Mouse (Mus musculus) CH12.LX (cell line): ENCODE measurements around the gene C2. TPM values are rescaled to one million over a fixed set of nuclear protein-coding genes. Genes with fewer than 3 reads are reported as not detected.

Source experiments
- DNase-seq: peaks from one replicate; pipeline ENCODE4 v3.0.0-alpha.2; 2013; ENCODE audit errors: extremely low read depth
- H3K27ac ChIP-seq: 2 replicates; pipeline ENCODE4 v1.5.1; 2012; ENCODE audit warnings: low read depth, mild to moderate bottlenecking, control low read depth, moderate library complexity; ENCODE audit not compliant: insufficient read depth
- H3K27me3 ChIP-seq: replicated peaks from 2 replicates; pipeline ENCODE3; 2012; ENCODE audit warnings: inconsistent platforms
- H3K36me3 ChIP-seq, 2 experiments: replicated peaks in 1 of 2; 2 replicates each; pipeline versions ENCODE3 to v1.6.1; 2012; ENCODE audit warnings: inconsistent platforms in 1 of 2, low read length in 1 of 2, mild to moderate bottlenecking in 1 of 2, mixed read lengths in 1 of 2, moderate library complexity in 1 of 2; ENCODE audit not compliant: control insufficient read depth in 1 of 2, insufficient read depth in 1 of 2
- H3K4me1 ChIP-seq, 2 experiments: 2 replicates each; pipeline ENCODE4 v1.6.1; 2012; ENCODE audit warnings: inconsistent platforms in 1 of 2, moderate library complexity in 1 of 2; ENCODE audit not compliant: insufficient read depth in 2 of 2, control insufficient read depth in 1 of 2
- H3K4me2 ChIP-seq: 2 replicates; pipeline ENCODE4 v1.6.1; 2012; ENCODE audit warnings: low read depth, mild to moderate bottlenecking, control low read depth; ENCODE audit not compliant: poor library complexity, insufficient read depth, severe bottlenecking
- H3K4me3 ChIP-seq, 3 experiments: fragments of 150-350 bp in 1 of 3; sonication (generic) in 1 of 3; replicated peaks in 1 of 3; 2 replicates each; pipeline versions ENCODE3 to v1.5.1; 2011 to 2012; ENCODE audit warnings: low read depth in 2 of 3, low read length in 2 of 3, mild to moderate bottlenecking in 2 of 3, moderate library complexity in 2 of 3, control low read depth in 1 of 3, improper control_type of control experiment in 1 of 3, inconsistent platforms in 1 of 3, mixed read lengths in 1 of 3; ENCODE audit not compliant: poor library complexity in 1 of 3
- H3K79me2 ChIP-seq: replicated peaks from 2 replicates; pipeline ENCODE4 v1.6.1; 2012; ENCODE audit warnings: mild to moderate bottlenecking, moderate library complexity; ENCODE audit not compliant: control insufficient read depth, poor library complexity, insufficient read depth, severe bottlenecking; ENCODE audit errors: extremely low read depth
- H3K9ac ChIP-seq: 2 replicates; pipeline ENCODE4 v1.6.1; 2012; ENCODE audit warnings: low read depth, mild to moderate bottlenecking, control low read depth, moderate library complexity; ENCODE audit not compliant: insufficient read depth
- H3K9me3 ChIP-seq: replicated peaks from 2 replicates; pipeline ENCODE3; 2012; ENCODE audit warnings: low read length, inconsistent platforms, mixed read lengths
- BHLHE40 ChIP-seq: IDR thresholded peaks from 2 replicates; pipeline ENCODE4 v1.6.1; 2011; ENCODE audit warnings: mild to moderate bottlenecking, low read depth, low read length, improper control_type of control experiment
- CTCF ChIP-seq, 2 experiments: IDR thresholded peaks in 1 of 2; conservative IDR thresholded peaks in 1 of 2; 2 replicates each; pipeline ENCODE4 v1.5.1; 2011 to 2012; ENCODE audit warnings: low read depth in 2 of 2, low read length in 2 of 2, improper control_type of control experiment in 1 of 2, inconsistent platforms in 1 of 2, mild to moderate bottlenecking in 1 of 2, moderate library complexity in 1 of 2
- ELF1 ChIP-seq: IDR thresholded peaks from 2 replicates; pipeline ENCODE4 v1.6.1; 2014; ENCODE audit warnings: low read depth, mild to moderate bottlenecking, inconsistent platforms, low read length, improper control_type of control experiment
- EP300 ChIP-seq: IDR thresholded peaks from 2 replicates; pipeline ENCODE4 v1.6.1; 2011; ENCODE audit warnings: low read length, improper control_type of control experiment
- ETS1 ChIP-seq: conservative IDR thresholded peaks from 2 replicates; pipeline ENCODE4 v1.6.1; 2012; ENCODE audit warnings: low read depth, mild to moderate bottlenecking, inconsistent platforms, low read length, improper control_type of control experiment, moderate library complexity
- GABPA ChIP-seq: IDR thresholded peaks from 2 replicates; pipeline ENCODE4 v1.6.1; 2012; ENCODE audit warnings: low read depth, low read length, improper control_type of control experiment, inconsistent platforms; ENCODE audit not compliant: insufficient replicate concordance
- HCFC1 ChIP-seq: IDR thresholded peaks from 2 replicates; pipeline ENCODE4 v1.6.1; 2012; ENCODE audit warnings: low read depth, mild to moderate bottlenecking, inconsistent platforms, low read length, improper control_type of control experiment
- IRF4 ChIP-seq: IDR thresholded peaks from 2 replicates; pipeline ENCODE4 v1.6.1; 2014; ENCODE audit warnings: low read depth, mild to moderate bottlenecking, inconsistent platforms, low read length, improper control_type of control experiment
- MAX ChIP-seq: IDR thresholded peaks from 2 replicates; pipeline ENCODE4 v1.6.1; 2011; ENCODE audit warnings: low read length, improper control_type of control experiment
- MAZ ChIP-seq: IDR thresholded peaks from 2 replicates; pipeline ENCODE4 v1.6.1; 2012; ENCODE audit warnings: low read depth, mild to moderate bottlenecking, inconsistent platforms, low read length, improper control_type of control experiment, moderate library complexity
- MYC ChIP-seq: IDR thresholded peaks from 2 replicates; pipeline ENCODE4 v1.6.1; 2011; ENCODE audit warnings: low read depth, mild to moderate bottlenecking, improper control_type of control experiment, low read length
- NELFE ChIP-seq: IDR thresholded peaks from 2 replicates; pipeline ENCODE4 v1.6.1; 2011; ENCODE audit warnings: low read depth, low read length, improper control_type of control experiment
- NRF1 ChIP-seq: IDR thresholded peaks from 2 replicates; pipeline ENCODE4 v1.6.1; 2014; ENCODE audit warnings: low read depth, mild to moderate bottlenecking, inconsistent platforms, low read length, improper control_type of control experiment, moderate library complexity
- POLR2A ChIP-seq: IDR thresholded peaks from 2 replicates; pipeline ENCODE4 v1.6.1; 2011; ENCODE audit warnings: low read depth, mild to moderate bottlenecking, improper control_type of control experiment, low read length
- SIN3A ChIP-seq: IDR thresholded peaks from 2 replicates; pipeline ENCODE4 v1.6.1; 2012; ENCODE audit warnings: low read length, improper control_type of control experiment, inconsistent platforms
- TCF12 ChIP-seq: IDR thresholded peaks from 2 replicates; pipeline ENCODE4 v1.6.1; 2014; ENCODE audit warnings: low read depth, mild to moderate bottlenecking, inconsistent platforms, low read length, improper control_type of control experiment
- USF2 ChIP-seq: conservative IDR thresholded peaks from 2 replicates; pipeline ENCODE4 v1.6.1; 2011; ENCODE audit warnings: low read depth, low read length, improper control_type of control experiment
- ZC3H11A ChIP-seq: IDR thresholded peaks from 2 replicates; pipeline ENCODE4 v1.6.1; 2012; ENCODE audit warnings: low read depth, mild to moderate bottlenecking, inconsistent platforms, low read length, improper control_type of control experiment
- ZKSCAN1 ChIP-seq: IDR thresholded peaks from 2 replicates; pipeline ENCODE4 v1.6.1; 2012; ENCODE audit warnings: low read depth, inconsistent platforms, low read length, improper control_type of control experiment, borderline replicate concordance
- ZMIZ1 ChIP-seq: IDR thresholded peaks from 2 replicates; pipeline ENCODE4 v1.6.1; 2012; ENCODE audit warnings: low read depth, mild to moderate bottlenecking, inconsistent platforms, low read length, improper control_type of control experiment
- dilution Hi-C: fragments of 300-500 bp; cut with MboI; formaldehyde crosslinking; loops from 2 replicates; pipeline ENCODE4 v1.14.3; 2020; ENCODE audit warnings: low sequenced_read_pairs; ENCODE audit not compliant: extremely low pct_unique_long_range_greater_than_20kb, extremely low pct_ligation_motif_present
- in situ Hi-C: fragments of 300-500 bp; cut with MboI; formaldehyde crosslinking; loops from 3 replicates; pipeline ENCODE4 v1.14.3; 2019; ENCODE audit warnings: low sequenced_read_pairs, low pct_ligation_motif_present, low pct_unique_long_range_greater_than_20kb, mixed read lengths
- polyA plus RNA-seq: library from polyadenylated mRNA; unstranded; fragments of >175 nt; gene quantifications from 2 replicates; pipeline ENCODE4 v1.2.1, GENCODE M21; 2012; ENCODE audit warnings: low read depth; ENCODE audit not compliant: insufficient read length
- total RNA-seq, 2 experiments: library from RNA; depleted of rRNA; stranded (reverse); fragments of 300-350 nt in 1 of 2; fragments of >200 nt in 1 of 2; gene quantifications; 2 replicates each; pipeline ENCODE4 v1.2.3; 2012 to 2014

Gene C2
- total and polyA plus RNA-seq, 3 experiments: 1.3 to 6.6 (median 3.1) TPM

DNA sequence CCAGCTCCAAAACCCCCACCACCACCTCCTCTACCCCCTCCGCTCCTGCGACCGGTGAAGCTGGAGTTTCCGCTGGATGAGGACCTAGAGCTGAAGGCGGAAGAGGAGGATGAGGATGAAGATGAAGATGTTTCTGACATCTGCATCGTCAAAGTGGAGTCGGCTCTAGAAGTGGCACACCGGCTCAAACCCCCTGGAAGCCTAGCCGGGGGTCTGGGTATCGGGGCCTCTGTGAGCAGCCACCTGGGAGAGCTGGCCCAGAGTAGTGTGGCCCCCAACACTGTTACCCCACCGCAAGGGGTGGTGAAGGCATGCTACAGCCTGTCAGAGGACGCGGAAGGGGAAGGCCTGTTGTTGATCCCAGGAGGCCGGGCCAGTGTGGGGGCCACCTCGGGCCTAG, 2.3 kb downstream of the C2 start:
- H3K9ac ChIP-seq: no peak overlapping the region
- DNase-seq: no peak
- peaks cover 9% of the 10 kb centered on the region for H3K79me2 ChIP-seq
- no peaks in the 10 kb centered on the region for H3K27me3 ChIP-seq
- H3K4me3 ChIP-seq: no peak overlapping the region
- dilution Hi-C loops: no loop called here
- peaks cover 7 to 25% of the 10 kb centered on the region in 2 experiments for H3K4me1 ChIP-seq
- in situ Hi-C loops: no loop called here
- peaks cover 5% of the 10 kb centered on the region for H3K9me3 ChIP-seq
- H3K27ac ChIP-seq: no peak overlapping the region
- TF ChIP-seq GABPA: no peak
- TF ChIP-seq ZKSCAN1: no peak
- TF ChIP-seq, all 38 proteins: peak for 0
- Histone ChIP-seq H3K36me3 (peaks cover 2 to 15% of the 10 kb centered on the region in 2 experiments), H3K4me2 (no peak overlapping the region)

DNA sequence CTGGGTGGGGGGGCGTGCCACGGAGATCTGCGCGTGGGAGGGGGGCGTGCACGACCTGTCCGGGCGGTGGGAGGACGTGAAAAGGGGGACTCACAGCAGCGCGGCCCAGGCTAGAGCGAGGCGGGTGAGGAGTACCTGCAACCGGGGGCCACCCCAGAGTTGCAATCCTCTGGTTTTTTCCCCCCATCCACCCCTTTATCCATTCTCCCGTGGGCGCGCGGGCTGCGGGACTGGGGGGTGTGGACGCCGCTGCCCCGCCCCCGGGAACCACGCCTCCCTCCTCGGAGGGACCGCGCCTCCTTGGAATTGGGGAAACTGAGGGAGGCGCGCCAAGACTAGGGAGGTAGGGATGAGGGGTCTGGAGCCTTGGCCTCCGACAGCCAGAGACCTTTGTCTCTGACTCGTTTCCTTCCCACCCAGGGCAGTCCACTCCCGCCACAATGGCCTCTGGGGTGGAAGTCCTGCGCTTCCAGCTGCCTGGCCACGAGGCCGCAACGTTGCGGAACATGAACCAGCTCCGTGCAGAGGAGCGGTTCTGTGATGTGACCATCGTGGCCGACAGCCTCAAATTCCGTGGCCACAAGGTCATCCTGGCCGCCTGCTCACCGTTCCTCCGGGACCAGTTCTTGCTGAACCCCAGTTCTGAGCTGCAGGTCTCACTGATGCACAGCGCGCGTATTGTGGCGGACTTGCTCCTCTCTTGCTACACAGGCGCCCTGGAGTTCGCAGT, 3.1 kb downstream of the C2 start:
- Histone ChIP-seq H3K36me3 (peaks cover 2 to 15% of the 10 kb centered on the region in 2 experiments), H3K4me3 (peak overlapping the region; percentile 44 to 78 (median 64)), H3K79me2 (peaks cover 5% of the 10 kb centered on the region), H3K27ac (0 out of 2 replicates have a peak overlapping the region, but pooled peaks have one; percentile 5), H3K27me3 (no peaks in the 10 kb centered on the region), H3K9me3 (peaks cover 5% of the 10 kb centered on the region), H3K9ac (peak overlapping the region; percentile 97), H3K4me2 (peak overlapping the region; percentile 75), H3K4me1 (peaks cover 7 to 27% of the 10 kb centered on the region in 2 experiments)
- TF ChIP-seq BHLHE40 (no peak), MAZ (no peak), IRF4 (no peak), ETS1 (no peak), MAX (no peak), ZKSCAN1 (no peak), ZC3H11A (no peak), ZMIZ1 (0 out of 2 replicates have a peak, but pooled peaks have one; percentile 21)
- dilution Hi-C loops (no loop called here), in situ Hi-C loops (no loop called here)
- no peak for DNase-seq

DNA sequence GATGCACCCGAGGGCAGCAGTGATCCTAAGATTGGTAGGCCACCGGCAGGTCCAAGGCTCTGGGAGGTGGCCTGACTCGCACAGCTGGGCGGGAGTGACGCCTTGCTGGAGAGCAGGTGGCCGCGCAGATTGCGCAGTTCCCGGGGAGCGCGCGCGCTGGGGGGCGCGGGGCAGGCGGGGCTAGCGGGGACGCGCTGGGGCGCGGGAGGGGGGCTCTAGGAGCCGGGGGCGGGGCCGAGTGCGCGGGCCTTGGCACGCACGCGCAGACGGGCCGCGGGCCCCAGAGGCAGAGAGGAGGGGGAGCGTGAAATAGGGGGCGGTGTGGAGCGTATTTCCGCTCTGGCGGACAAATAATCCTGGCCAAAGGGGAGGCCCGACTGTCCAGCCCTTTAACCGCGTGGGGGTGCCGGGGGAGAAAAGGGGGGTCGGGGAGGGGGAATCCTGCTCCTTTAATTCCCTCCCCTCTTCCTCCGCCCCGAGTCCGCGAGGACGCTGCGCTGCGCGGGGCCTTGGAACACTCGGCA, 3.9 kb downstream of the C2 start:
- Histone ChIP-seq H3K36me3 (peaks cover 2 to 15% of the 10 kb centered on the region in 2 experiments), H3K9me3 (peaks cover 5% of the 10 kb centered on the region), H3K4me1 (peaks cover 7 to 28% of the 10 kb centered on the region in 2 experiments), H3K4me3 (peak overlapping the region; percentile 10 to 78 (median 64)), H3K27me3 (no peaks in the 10 kb centered on the region), H3K27ac (no peak overlapping the region), H3K9ac (peak overlapping the region; percentile 97), H3K79me2 (peaks cover under 1% of the 10 kb centered on the region), H3K4me2 (peak overlapping the region; percentile 75)
- in situ Hi-C loops (no loop called here), dilution Hi-C loops (no loop called here)
- peak; percentile 82 for TF ChIP-seq NRF1
- TF ChIP-seq ELF1: 0 out of 2 replicates have a peak, but pooled peaks have one; percentile 55
- TF ChIP-seq USF2: no peak
- TF ChIP-seq MYC: no peak; the same call in 1 of the 2 replicates
- peak in 1 of 2 experiments; percentile 32; a peak in 1 of 4 replicates for TF ChIP-seq CTCF (conservative IDR thresholded peaks at IDR 0.05 in 1 of 2, IDR thresholded peaks at IDR 0.05 in 1 of 2; ENCODE audit: low read depth in 2 of 2, low read length in 2 of 2)
- TF ChIP-seq NELFE: no peak
- TF ChIP-seq TCF12: peak; percentile 80
- TF ChIP-seq EP300: no peak
- TF ChIP-seq ZKSCAN1: no peak
- TF ChIP-seq IRF4: 0 out of 2 replicates have a peak, but pooled peaks have one; percentile 12
- TF ChIP-seq POLR2A: peak; percentile 50; the same call in 1 of the 2 replicates
- peak; percentile 88 for TF ChIP-seq MAZ
- 0 out of 2 replicates have a peak, but pooled peaks have one; percentile 47 for TF ChIP-seq SIN3A
- TF ChIP-seq HCFC1: peak; percentile 32; the same call in 1 of the 2 replicates
- DNase-seq: peak; percentile 88
